Mouse (Mus musculus) left cerebral cortex, postnatal 14 days (tissue): ENCODE results near the gene Psmd13. TPM values are rescaled to one million over a fixed set of nuclear protein-coding genes. Genes with fewer than 3 reads are reported as not detected.
"Not testable (repeated sequence)": the region's sequence is repeated elsewhere in the genome, so short reads cannot be mapped to it uniquely, and the experiment has no call there.

Experiments used
- DNase-seq, 2 experiments: peaks; one replicate each; pipeline ENCODE4 v3.0.0; 2021 to 2022; ENCODE audit warnings: low spot score in 2 of 2, mixed read lengths in 1 of 2
- intact Hi-C: fragments of 180-260 bp; cut with DNase I; formaldehyde crosslinking; loops from one replicate; pipeline ENCODE4 v1.15.1; 2025
- total RNA-seq, 2 experiments: library from RNA; stranded (reverse); gene quantifications; 2 replicates each; pipeline ENCODE4 v1.2.3; 2021

The Psmd13 gene
- total RNA-seq, 2 experiments from 2014 or later, result 128 to 133 TPM

GRCm38 (mm10) chr7:140854483-140854882, 27.3 kb upstream of the Psmd13 start:
- intact Hi-C loops, result no loop called here
- no peak for DNase-seq

GRCm38 (mm10) chr7:140855181-140855580, 26.6 kb upstream of the Psmd13 start:
- no peak for DNase-seq
- intact Hi-C loops, result no loop called here

- DNase-seq, result peak; percentile 85 to 91
- intact Hi-C loops, result loop anchor here (1.0 kb wide), 1 partner anchor 26 kb away; the partner anchor contains the start of gene Sirt3
Observed at GRCm38 (mm10) chr7:140855860-140856784, 25.6 kb upstream of the Psmd13 start, which contains the start of gene Gm45785. Gene Gm45785 (minus strand): TSS chr7:140856331.

GRCm38 (mm10) chr7:140856785-140857549, 24.8 kb upstream of the Psmd13 start, which contains the start of gene Ric8a:
Gene Ric8a (plus strand): TSS chr7:140856957.
- peak; percentile 78 to 86 for DNase-seq
- intact Hi-C loops, result loop anchor here (1.0 kb wide), 1 partner anchor 25 kb away; the partner anchor contains the start of gene Sirt3

- intact Hi-C loops, result no loop called here
- DNase-seq, result peak; percentile 25 to 48
Observed at GRCm38 (mm10) chr7:140857550-140858505, 23.9 kb upstream of the Psmd13 start, which contains the start of gene Bet1l. Gene Bet1l (minus strand): TSS chr7:140857577.

GRCm38 (mm10) chr7:140858746-140859145, 23.0 kb upstream of the Psmd13 start:
- intact Hi-C loops, result no loop called here
- DNase-seq, result no peak

GRCm38 (mm10) chr7:140859997-140860396, 21.8 kb upstream of the Psmd13 start:
- intact Hi-C loops, result no loop called here
- DNase-seq, result no peak

GRCm38 (mm10) chr7:140860728-140861127, 21.0 kb upstream of the Psmd13 start:
- intact Hi-C loops, result no loop called here
- DNase-seq, result no peak

- no peak for DNase-seq
- intact Hi-C loops, result no loop called here
Observed at GRCm38 (mm10) chr7:140864761-140865160, 17.0 kb upstream of the Psmd13 start.

GRCm38 (mm10) chr7:140874224-140874623, 7.5 kb upstream of the Psmd13 start:
- intact Hi-C loops, result no loop called here
- DNase-seq, result no peak

GRCm38 (mm10) chr7:140877364-140877763, 4.4 kb upstream of the Psmd13 start:
- intact Hi-C loops, result no loop called here

GRCm38 (mm10) chr7:140879355-140879754, 2.4 kb upstream of the Psmd13 start:
- intact Hi-C loops, result no loop called here
- no peak for DNase-seq

More at GRCm38 (mm10) chr7:140877364-140877763, 4.4 kb upstream of the Psmd13 start:
- no peak for DNase-seq

- no peak for DNase-seq
- intact Hi-C loops, result no loop called here
Observed at GRCm38 (mm10) chr7:140880419-140880818, 1.3 kb upstream of the Psmd13 start.

GRCm38 (mm10) chr7:140880865-140881515, 778 bp upstream of the Psmd13 start:
- no peak for DNase-seq
- intact Hi-C loops, result no loop called here

GRCm38 (mm10) chr7:140882469-140882803, 668 bp downstream of the Psmd13 start:
- intact Hi-C loops, result loop anchor here (1.0 kb wide), 1 partner anchor 26 kb away; the partner anchor contains the start of genes Gm45785 and Ric8a
- no peak for DNase-seq

- intact Hi-C loops, DNase-seq: not testable (repeated sequence)
Observed at GRCm38 (mm10) chr7:140890636-140891035, 8.9 kb downstream of the Psmd13 start.

GRCm38 (mm10) chr7:140894031-140894430, 12.3 kb downstream of the Psmd13 start:
- no peak for DNase-seq
- intact Hi-C loops, result no loop called here

GRCm38 (mm10) chr7:140894611-140895010, 12.8 kb downstream of the Psmd13 start:
- intact Hi-C loops, result no loop called here
- no peak for DNase-seq
